In the genomic region with DNA sequence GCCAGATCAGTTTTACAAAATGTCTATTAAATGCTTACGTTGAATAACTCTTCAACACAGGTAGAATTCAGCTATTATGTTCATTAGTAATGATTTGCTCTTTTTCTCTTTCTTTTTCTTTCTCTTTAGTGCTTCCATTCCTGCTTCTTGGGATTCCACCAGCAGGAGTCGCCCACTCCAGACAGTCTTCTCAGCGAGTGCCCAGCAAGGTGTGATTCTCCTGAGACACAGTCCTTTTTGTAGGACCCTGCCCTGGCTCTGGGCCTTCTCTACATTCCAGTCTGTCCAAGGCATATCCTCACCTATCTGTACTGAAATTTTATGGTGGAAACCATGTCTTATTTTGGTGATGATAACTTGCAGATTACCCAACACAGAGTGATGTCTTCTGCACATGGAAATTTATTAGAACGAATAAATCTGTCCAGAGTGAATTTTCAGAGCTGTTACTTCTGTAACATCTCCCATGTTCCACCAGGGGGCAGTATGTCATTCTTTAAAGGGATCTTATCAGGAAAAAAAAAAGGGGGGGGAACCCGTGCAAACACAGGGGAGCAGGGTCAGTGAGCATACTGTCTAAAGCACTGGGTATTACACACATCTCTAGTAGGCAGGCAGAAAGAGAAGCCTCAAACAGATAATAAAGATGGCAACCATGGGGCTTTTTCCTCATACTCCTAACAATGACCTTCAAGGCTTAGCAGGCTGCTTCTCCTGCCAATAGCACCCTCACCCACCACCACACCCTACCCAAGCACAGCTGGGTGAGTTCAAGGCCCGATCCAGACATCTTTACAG, we compare ENCODE assay signal across 8 mouse cellular contexts. TPM values are rescaled to one million over a fixed set of nuclear protein-coding genes. Genes with fewer than 3 reads are reported as not detected.
DNase-seq lines count a peak whose midpoint lies in the region; ATAC-seq and TF ChIP-seq lines count a peak whose summit lies in the region.

No protein-coding gene starts in this region.

- 0 out of 2 replicates have a peak, but pooled peaks cover 2% of the 10 kb centered on the region for H3K4me1 ChIP-seq in limb, embryonic 14.5 days (ENCODE audit: control insufficient read depth, insufficient read depth, low read length)
- no peaks in the 10 kb centered on the region for H3K4me1 ChIP-seq in limb, embryonic 10.5 days
- 0 out of 2 replicates have a peak, but pooled peaks cover 3% of the 10 kb centered on the region for H3K4me1 ChIP-seq in kidney, postnatal 0 days (replicated peaks; ENCODE audit: insufficient read depth, low read length)

- TF ChIP-seq CTCF in kidney, postnatal 0 days (IDR thresholded peaks at IDR 0.05; ENCODE audit: low read depth) = peak; percentile 77

- no peaks in the 10 kb centered on the region for H3K36me3 ChIP-seq in limb, embryonic 14.5 days (ENCODE audit: control insufficient read depth, insufficient read depth, low read length)
- no peaks in the 10 kb centered on the region for H3K36me3 ChIP-seq in limb, embryonic 10.5 days
- H3K36me3 ChIP-seq in kidney, postnatal 0 days (ENCODE audit: insufficient read depth, low read length) = no peaks in the 10 kb centered on the region

- no peak for TF ChIP-seq POLR2A in limb, embryonic 14.5 days (IDR thresholded peaks at IDR 0.05; ENCODE audit: borderline replicate concordance, extremely low read depth, insufficient read depth, insufficient read length)

- no peak for ATAC-seq in limb, embryonic 14.5 days (ENCODE audit: low FRiP score, low read depth)
- ATAC-seq in kidney, postnatal 0 days (replicated peaks; ENCODE audit: low FRiP score, low read depth) = peak; percentile 59; the same call in 1 of the 2 replicates

- WGBS in limb, embryonic 14.5 days = 33% methylated on average over 6 of the region's 6 CpGs
- 43% methylated on average over 6 of the region's 6 CpGs for WGBS in limb, embryonic 10.5 days
- 24% methylated on average over 6 of the region's 6 CpGs for WGBS in kidney, postnatal 0 days

- no peak overlapping the region for H3K4me3 ChIP-seq in limb, embryonic 14.5 days (replicated peaks; ENCODE audit: low read length)
- H3K4me3 ChIP-seq in limb, embryonic 10.5 days = no peak overlapping the region
- no peak overlapping the region for H3K4me3 ChIP-seq in kidney, postnatal 0 days (replicated peaks; ENCODE audit: low read depth, low read length)

- peak; percentile 58 for DNase-seq in limb, embryonic 14.5 days (ENCODE audit: low spot score)
- no peak for DNase-seq in limb, embryonic 10.5 days (ENCODE audit: low spot score)
- DNase-seq in c-Kit-positive CD71-positive TER-119-positive erythroid progenitor cells, embryonic 14.5 days (ENCODE audit: low spot score) = peak; percentile 3
- peak; percentile 86 for DNase-seq in kidney, postnatal 0 days (ENCODE audit: low spot score)
- DNase-seq in retina, postnatal 1 day = peak; percentile 82
- DNase-seq in cerebellum, adult 11 months = no peak
- no peak for DNase-seq in spleen, postnatal 10 days (ENCODE audit: low spot score in 2 of 2)
- DNase-seq in left cerebral cortex, adult 18-20 months (ENCODE audit: low spot score in 2 of 2) = no peak

- no peak overlapping the region for H3K4me2 ChIP-seq in limb, embryonic 14.5 days (replicated peaks; ENCODE audit: low read depth, low read length, severe bottlenecking)
- H3K4me2 ChIP-seq in kidney, postnatal 0 days (ENCODE audit: low read length) = no peak overlapping the region

- H3K27ac ChIP-seq in limb, embryonic 14.5 days (replicated peaks; ENCODE audit: low read depth, low read length) = no peak overlapping the region
- H3K27ac ChIP-seq in limb, embryonic 10.5 days = no peak overlapping the region
- no peak overlapping the region for H3K27ac ChIP-seq in kidney, postnatal 0 days

- no peaks in the 10 kb centered on the region for H3K9me3 ChIP-seq in limb, embryonic 14.5 days (ENCODE audit: control insufficient read depth, low read length)
- no peaks in the 10 kb centered on the region for H3K9me3 ChIP-seq in limb, embryonic 10.5 days (replicated peaks)
- no peaks in the 10 kb centered on the region for H3K9me3 ChIP-seq in kidney, postnatal 0 days (replicated peaks; ENCODE audit: low read length)

- H3K9ac ChIP-seq in limb, embryonic 14.5 days (ENCODE audit: low read depth, low read length, severe bottlenecking) = no peak overlapping the region
- H3K9ac ChIP-seq in kidney, postnatal 0 days (ENCODE audit: low read depth, low read length) = no peak overlapping the region

- H3K27me3 ChIP-seq in limb, embryonic 14.5 days (ENCODE audit: control insufficient read depth, insufficient read depth, low read length) = no peaks in the 10 kb centered on the region
- H3K27me3 ChIP-seq in limb, embryonic 10.5 days (ENCODE audit: low read depth, poor library complexity, severe bottlenecking) = no peaks in the 10 kb centered on the region
- no peaks in the 10 kb centered on the region for H3K27me3 ChIP-seq in kidney, postnatal 0 days (ENCODE audit: insufficient read depth, low read length)

RNA-seq across cellular contexts. Expression of a gene that starts 37.4 kb away (rescaled TPM):
- polyA plus RNA-seq in limb, embryonic 14.5 days (2012; rRNA removed) = 11.0 and 14.9 TPM in 2 replicates
- polyA plus RNA-seq in limb, embryonic 14.5 days (2014; fragmentation: Nextera tagmentation; extraction: Ambion mirVana) = 23.2 and 28.4 TPM in 2 replicates
- 1.4 and 1.5 TPM in 2 replicates for polyA plus RNA-seq in limb, embryonic 10.5 days (2016; fragmentation: Nextera tagmentation; extraction: Ambion mirVana)
- polyA plus RNA-seq in kidney, postnatal 0 days (2015; fragmentation: Nextera tagmentation; extraction: Ambion mirVana) = 18.3 and 22.2 TPM in 2 replicates
- 10 to 100 TPM in 1 of 2 experiments, 1 to 10 TPM in 1; 9.8 to 10.4 TPM for total RNA-seq in left cerebral cortex, adult 18-20 months (2021)

RNA-seq across cellular contexts. Expression of a gene that starts 39.1 kb away (rescaled TPM):
- 0.06 and 0.14 TPM in 2 replicates for polyA plus RNA-seq in limb, embryonic 14.5 days (2012; rRNA removed)
- not detected in 2 replicates for polyA plus RNA-seq in limb, embryonic 14.5 days (2014; fragmentation: Nextera tagmentation; extraction: Ambion mirVana)
- not detected in 2 replicates for polyA plus RNA-seq in limb, embryonic 10.5 days (2016; fragmentation: Nextera tagmentation; extraction: Ambion mirVana)
- not detected in 2 replicates for polyA plus RNA-seq in kidney, postnatal 0 days (2015; fragmentation: Nextera tagmentation; extraction: Ambion mirVana)
- not detected for total RNA-seq in left cerebral cortex, adult 18-20 months (2021)

Comparison
In these comparisons a context has a peak if more than half of its experiments do, and no peak if none do; other contexts are left out.
1. DNase-seq: peak in limb, embryonic 14.5 days (single experiment), c-Kit-positive CD71-positive TER-119-positive erythroid progenitor cells, embryonic 14.5 days (single experiment), kidney, postnatal 0 days (single experiment) and retina, postnatal 1 day (single experiment); none in limb, embryonic 10.5 days (single experiment), cerebellum, adult 11 months (single experiment), spleen, postnatal 10 days (0 of 2) and left cerebral cortex, adult 18-20 months (0 of 2).